Mouse (Mus musculus) heart, postnatal 0 days (tissue): ENCODE results near the gene Tmc6. TPM values are rescaled to one million over a fixed set of nuclear protein-coding genes. Genes with fewer than 3 reads are reported as not detected.

Experiments used
- ATAC-seq: fragments of 200-750 bp; cut with Nextera tagmentation; 2 replicates; pipeline ENCODE4 v1.8.0; 2017; ENCODE audit warnings: low read depth, moderate number of reproducible peaks, moderate library complexity; ENCODE audit not compliant: insufficient read depth
- DNase-seq: peaks from one replicate; pipeline ENCODE4 v3.0.0-alpha.2; 2016; ENCODE audit warnings: low spot score
- H3K27ac ChIP-seq: fragments of 300-500 bp; sonication (generic); 2 replicates; pipeline ENCODE4 v1.5.1; 2014; ENCODE audit warnings: low read depth, mild to moderate bottlenecking
- H3K27me3 ChIP-seq: fragments of 300-500 bp; sonication (generic); 2 replicates; pipeline ENCODE4 v1.6.1; 2014; ENCODE audit warnings: low read length, mixed read lengths; ENCODE audit not compliant: control insufficient read depth, insufficient read depth
- H3K36me3 ChIP-seq: fragments of 300-500 bp; sonication (generic); replicated peaks from 2 replicates; pipeline ENCODE4 v1.6.1; 2014; ENCODE audit warnings: low read length, mixed read lengths; ENCODE audit not compliant: control insufficient read depth, insufficient read depth
- H3K4me1 ChIP-seq: fragments of 300-500 bp; sonication (generic); 2 replicates; pipeline ENCODE4 v1.6.1; 2014; ENCODE audit warnings: antibody characterized with exemption; ENCODE audit not compliant: control insufficient read depth, insufficient read depth
- H3K4me2 ChIP-seq: fragments of 300-500 bp; sonication (generic); 2 replicates; pipeline ENCODE4 v1.6.1; 2014; ENCODE audit warnings: low read depth, mild to moderate bottlenecking, low read length, moderate library complexity
- H3K4me3 ChIP-seq: fragments of 300-500 bp; sonication (generic); 2 replicates; pipeline ENCODE4 v1.5.1; 2014; ENCODE audit warnings: low read depth, low read length
- H3K9ac ChIP-seq: fragments of 300-500 bp; sonication (generic); replicated peaks from 2 replicates; pipeline ENCODE4 v1.6.1; 2014; ENCODE audit warnings: low read depth, low read length, mixed read lengths
- H3K9me3 ChIP-seq: fragments of 300-500 bp; sonication (generic); replicated peaks from 2 replicates; pipeline ENCODE4 v1.6.1; 2016; ENCODE audit warnings: low read length; ENCODE audit not compliant: control insufficient read depth
- CTCF ChIP-seq: IDR thresholded peaks from 2 replicates; pipeline ENCODE4 v1.5.1; 2016; ENCODE audit warnings: antibody characterized with exemption, control low read depth, low read depth
- EP300 ChIP-seq: IDR thresholded peaks from 2 replicates; pipeline ENCODE4 v1.6.1; 2016; ENCODE audit warnings: antibody characterized with exemption, low read depth
- WGBS: fragments of 180-500 bp; shearing (Covaris S2); extraction: QIAGEN DNeasy Blood & Tissue Kit; methylation state at CpG from one replicate; pipeline ENCODE4 v1.1.7; 2014; 5-methylcytosine and 5-hydroxymethylcytosine counted together
- polyA plus RNA-seq: library from polyadenylated mRNA; unstranded; fragments of >200 nt; fragmentation: Nextera tagmentation; extraction: Ambion mirVana; gene quantifications from 2 replicates; pipeline ENCODE4 v1.2.1, GENCODE M21; 2015
- total RNA-seq: library from RNA; depleted of rRNA; stranded (reverse); fragments of >200 nt; gene quantifications from 2 replicates; pipeline ENCODE4 v1.2.3, GENCODE M21; 2014; ENCODE audit warnings: low replicate concordance

The Tmc6 gene
- total and polyA plus RNA-seq, 2 experiments from 2014 or later, result 20.4 to 31.8 TPM

GRCm38 (mm10) chr11:117786294-117786693 lies 4.3 kb upstream of the Tmc6 start:
- Histone ChIP-seq H3K36me3 (no peaks in the 10 kb centered on the region), H3K4me2 (no peak overlapping the region), H3K9me3 (no peaks in the 10 kb centered on the region), H3K4me1 (peaks cover 14% of the 10 kb centered on the region), H3K27me3 (0 out of 2 replicates have a peak, but pooled peaks cover 3% of the 10 kb centered on the region), H3K9ac (no peak overlapping the region), H3K27ac (no peak overlapping the region), H3K4me3 (no peak overlapping the region)
- WGBS, result 12% methylated on average over 10 of the region's 10 CpGs
- DNase-seq (peak; percentile 52), ATAC-seq (no peak)
- TF ChIP-seq EP300 (no peak), CTCF (peak; percentile 80)

- Histone ChIP-seq H3K4me2 (peak overlapping the region; percentile 88), H3K4me1 (peaks cover 26% of the 10 kb centered on the region), H3K27ac (peak overlapping the region; percentile 49), H3K9me3 (no peaks in the 10 kb centered on the region), H3K4me3 (peak overlapping the region; percentile 54; the same call in 1 of the 2 replicates), H3K27me3 (no peaks in the 10 kb centered on the region), H3K36me3 (no peaks in the 10 kb centered on the region), H3K9ac (no peak overlapping the region)
- ATAC-seq (no peak), DNase-seq (no peak)
- WGBS, result 53% methylated on average over 10 of the region's 10 CpGs
- TF ChIP-seq EP300, result no peak
- no peak for TF ChIP-seq CTCF
Measured at GRCm38 (mm10) chr11:117783683-117784309, 1.8 kb upstream of the Tmc6 start.

- Histone ChIP-seq H3K27ac (peak overlapping the region; percentile 97), H3K27me3 (no peaks in the 10 kb centered on the region), H3K4me1 (peaks cover 30% of the 10 kb centered on the region), H3K4me3 (peak overlapping the region; percentile 54), H3K9ac (peak overlapping the region; percentile 44), H3K36me3 (no peaks in the 10 kb centered on the region), H3K4me2 (peak overlapping the region; percentile 88), H3K9me3 (no peaks in the 10 kb centered on the region)
- ATAC-seq (peak; percentile 3; the same call in 1 of the 2 replicates), DNase-seq (no peak)
- 3% methylated on average over 31 of the region's 31 CpGs for WGBS
- TF ChIP-seq EP300 (no peak), CTCF (peak; percentile 46)
Measured at GRCm38 (mm10) chr11:117783089-117783488, 1.1 kb upstream of the Tmc6 start.

- no peak for TF ChIP-seq CTCF
- TF ChIP-seq EP300, result no peak
Measured at GRCm38 (mm10) chr11:117782705-117783034, 672 bp upstream of the Tmc6 start.

GRCm38 (mm10) chr11:117781199-117781821 lies 688 bp downstream of the Tmc6 start:
- no peak; the same call in 1 of the 2 replicates for TF ChIP-seq EP300
- TF ChIP-seq CTCF, result no peak
- 9% methylated on average over 18 of the region's 18 CpGs for WGBS
- H3K36me3 ChIP-seq, result peaks cover 11% of the 10 kb centered on the region; the same call in 1 of the 2 replicates

More at GRCm38 (mm10) chr11:117782705-117783034, 672 bp upstream of the Tmc6 start:
- peak overlapping the region; percentile 97 for H3K27ac ChIP-seq
- no peaks in the 10 kb centered on the region; the same call in 1 of the 2 replicates for H3K36me3 ChIP-seq
- peak overlapping the region; percentile 54 for H3K4me3 ChIP-seq
- H3K9me3 ChIP-seq, result no peaks in the 10 kb centered on the region
- peak overlapping the region; percentile 44 for H3K9ac ChIP-seq
- DNase-seq, result no peak
- H3K4me2 ChIP-seq, result peak overlapping the region; percentile 88
- no peaks in the 10 kb centered on the region for H3K27me3 ChIP-seq
- no peak for ATAC-seq
- H3K4me1 ChIP-seq, result peaks cover 30% of the 10 kb centered on the region
- WGBS, result 57% methylated on average over 9 of the region's 9 CpGs

More at GRCm38 (mm10) chr11:117781199-117781821, 688 bp downstream of the Tmc6 start:
- DNase-seq, result peak; percentile 64
- H3K4me3 ChIP-seq, result peak overlapping the region; percentile 54
- peaks cover 30% of the 10 kb centered on the region for H3K4me1 ChIP-seq
- H3K9me3 ChIP-seq, result no peaks in the 10 kb centered on the region
- H3K27me3 ChIP-seq, result no peaks in the 10 kb centered on the region
- peak overlapping the region; percentile 97 for H3K27ac ChIP-seq
- peak overlapping the region; percentile 64; the same call in 1 of the 2 replicates for H3K9ac ChIP-seq
- peak overlapping the region; percentile 88 for H3K4me2 ChIP-seq
- ATAC-seq, result no peak
